Mouse (Mus musculus): ENCODE data around the gene Cnot1. TPM values are rescaled to one million over a fixed set of nuclear protein-coding genes. Genes with fewer than 3 reads are reported as not detected.

The Cnot1 gene
- polyA plus RNA-seq, 3 experiments from 2014 or later, result 88.9 to 95.1 (median 94.7) TPM

GRCm38 (mm10) chr8:95688073-95688672, 119.1 kb downstream of the Cnot1 start:
- no peak for ATAC-seq

GRCm38 (mm10) chr8:95678024-95678611, 129.1 kb downstream of the Cnot1 start:
- ATAC-seq, result peak; percentile 25

- no peak for ATAC-seq
Observed at GRCm38 (mm10) chr8:95677591-95678023, 129.7 kb downstream of the Cnot1 start.

GRCm38 (mm10) chr8:95676631-95677030, 130.6 kb downstream of the Cnot1 start, which contains the start of gene Ndrg4:
Gene Ndrg4 (plus strand): TSS chr8:95676980.
- no peak for ATAC-seq

- peak; percentile 35 for ATAC-seq
Observed at GRCm38 (mm10) chr8:95672811-95673210, 134.5 kb downstream of the Cnot1 start.

- no peak for ATAC-seq
Observed at GRCm38 (mm10) chr8:95671861-95672260, 135.4 kb downstream of the Cnot1 start.

GRCm38 (mm10) chr8:95669967-95670366, 137.3 kb downstream of the Cnot1 start:
- no peak for ATAC-seq

Other genes starting within 250 kb of the Cnot1 start
- gene Prss54, start 231.1 kb downstream of the Cnot1 start, polyA plus RNA-seq (2017; shearing (Covaris generic)), result not detected
- gene Gins3, start 174.0 kb downstream of the Cnot1 start, polyA plus RNA-seq (2017; shearing (Covaris generic)), result 10 to 100 TPM in 1 of 3 experiments, 1 to 10 TPM in 2; 8.3 to 13.8 (median 9.1) TPM
- 1 to 10 TPM; 1.3 to 2.7 (median 1.7) TPM for gene Ndrg4, start 130.5 kb downstream of the Cnot1 start, polyA plus RNA-seq (2017; shearing (Covaris generic))
- 10 to 100 TPM in 1 of 3 experiments, 1 to 10 TPM in 2; 6.3 to 10.5 (median 9.7) TPM for gene Setd6, start 91.6 kb downstream of the Cnot1 start, polyA plus RNA-seq (2017; shearing (Covaris generic))
- gene Sap18b, start 17.9 kb upstream of the Cnot1 start, polyA plus RNA-seq (2017; shearing (Covaris generic)), result 100 to 1,000 TPM; 257 to 291 (median 281) TPM
- gene Slc38a7, start 46.1 kb upstream of the Cnot1 start, polyA plus RNA-seq (2017; shearing (Covaris generic)), result 1 to 10 TPM; 4.1 to 9.2 (median 6.9) TPM
- 100 to 1,000 TPM in 2 of 3 experiments, 10 to 100 TPM in 1; 67.0 to 136 (median 118) TPM for gene Got2, start 81.1 kb upstream of the Cnot1 start, polyA plus RNA-seq (2017; shearing (Covaris generic))